Mouse (Mus musculus): Measurements from ENCODE around the gene Ezh1. TPM values are rescaled to one million over a fixed set of nuclear protein-coding genes. Genes with fewer than 3 reads are reported as not detected.

Gene Ezh1
- 6.2 TPM for polyA plus RNA-seq (2014; fragmentation: Illumina TruSeq; extraction: RNeasy Lipid Tissue Mini Kit (QIAGEN cat#74804); ENCODE audit: low read depth, low replicate concordance)

DNA sequence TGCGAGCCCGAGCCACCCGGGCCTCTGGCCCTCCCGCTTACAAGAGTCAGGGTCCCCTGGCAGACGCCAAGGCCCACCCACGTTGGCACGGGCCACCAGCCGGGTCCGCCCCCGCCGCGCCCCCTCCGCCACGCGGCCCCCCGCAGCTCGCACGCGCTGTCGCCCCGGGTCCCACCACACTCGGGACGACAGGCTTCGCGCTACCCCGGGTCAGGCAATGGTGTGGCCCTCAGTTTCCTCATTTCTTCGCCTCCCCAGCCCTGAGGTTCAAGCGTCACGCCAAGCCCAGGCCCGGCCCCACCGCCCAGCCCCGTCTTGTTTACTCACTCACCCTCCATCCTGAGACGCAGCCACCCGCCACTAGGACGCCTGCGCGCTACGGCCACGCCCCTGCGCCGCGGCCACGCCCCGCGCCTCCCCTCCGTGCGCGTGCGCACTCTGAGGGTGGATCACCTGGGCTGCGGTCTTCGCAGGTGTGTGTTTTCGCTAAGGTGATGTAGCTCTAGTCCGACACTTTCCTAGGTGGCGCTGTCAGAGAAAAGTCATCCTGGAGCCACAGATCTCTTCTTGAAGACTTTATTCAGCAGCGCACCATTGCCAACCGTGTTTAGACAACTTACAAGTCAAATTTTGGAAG is at the start of gene Ezh1:
Ezh1 (minus strand) TSS at position 399 of the 637 bp plus-strand sequence.

GRCm38 (mm10) chr11:101259948-101260825 is 33.9 kb upstream of the Ezh1 start, which contains the start of gene Wnk4:
Wnk4 (plus strand) TSS chr11:101260567.

DNA sequence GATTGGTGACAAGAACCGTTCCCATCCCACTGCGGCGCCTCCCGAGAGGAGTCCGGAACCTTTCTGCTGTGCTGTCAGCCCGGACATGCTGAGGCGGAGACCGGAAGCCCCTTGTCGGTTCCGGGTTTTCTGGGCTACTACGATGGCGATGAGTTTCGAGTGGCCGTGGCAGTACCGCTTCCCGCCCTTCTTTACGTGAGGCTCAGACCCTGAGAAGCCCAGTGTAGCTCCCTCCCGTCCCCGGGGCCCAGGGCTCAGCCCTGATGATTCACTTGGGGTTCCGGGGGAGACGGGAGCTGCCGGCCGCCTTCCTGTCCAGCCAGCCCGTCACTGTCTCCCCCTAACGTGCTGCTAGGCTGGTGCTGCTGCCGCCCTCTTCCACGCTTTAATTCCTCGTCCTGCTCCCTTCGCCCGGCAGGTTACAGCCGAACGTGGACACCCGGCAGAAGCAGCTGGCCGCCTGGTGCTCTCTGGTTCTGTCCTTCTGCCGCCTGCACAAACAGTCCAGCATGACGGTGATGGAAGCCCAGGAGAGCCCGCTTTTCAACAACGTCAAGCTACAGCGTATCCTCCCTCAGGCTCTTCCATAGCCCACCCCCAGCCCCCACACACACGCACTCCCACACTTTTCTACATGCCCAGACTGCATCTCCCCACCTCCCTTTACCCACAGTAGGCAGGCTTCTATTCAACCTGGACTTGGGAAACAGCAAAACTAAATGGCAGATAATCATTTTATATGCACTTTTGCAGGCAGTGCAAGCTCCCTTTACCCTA is 27.5 kb upstream of the Ezh1 start, which contains the start of gene Vps25:
Vps25 (plus strand) TSS at position 95 of the 777 bp plus-strand sequence.

DNA sequence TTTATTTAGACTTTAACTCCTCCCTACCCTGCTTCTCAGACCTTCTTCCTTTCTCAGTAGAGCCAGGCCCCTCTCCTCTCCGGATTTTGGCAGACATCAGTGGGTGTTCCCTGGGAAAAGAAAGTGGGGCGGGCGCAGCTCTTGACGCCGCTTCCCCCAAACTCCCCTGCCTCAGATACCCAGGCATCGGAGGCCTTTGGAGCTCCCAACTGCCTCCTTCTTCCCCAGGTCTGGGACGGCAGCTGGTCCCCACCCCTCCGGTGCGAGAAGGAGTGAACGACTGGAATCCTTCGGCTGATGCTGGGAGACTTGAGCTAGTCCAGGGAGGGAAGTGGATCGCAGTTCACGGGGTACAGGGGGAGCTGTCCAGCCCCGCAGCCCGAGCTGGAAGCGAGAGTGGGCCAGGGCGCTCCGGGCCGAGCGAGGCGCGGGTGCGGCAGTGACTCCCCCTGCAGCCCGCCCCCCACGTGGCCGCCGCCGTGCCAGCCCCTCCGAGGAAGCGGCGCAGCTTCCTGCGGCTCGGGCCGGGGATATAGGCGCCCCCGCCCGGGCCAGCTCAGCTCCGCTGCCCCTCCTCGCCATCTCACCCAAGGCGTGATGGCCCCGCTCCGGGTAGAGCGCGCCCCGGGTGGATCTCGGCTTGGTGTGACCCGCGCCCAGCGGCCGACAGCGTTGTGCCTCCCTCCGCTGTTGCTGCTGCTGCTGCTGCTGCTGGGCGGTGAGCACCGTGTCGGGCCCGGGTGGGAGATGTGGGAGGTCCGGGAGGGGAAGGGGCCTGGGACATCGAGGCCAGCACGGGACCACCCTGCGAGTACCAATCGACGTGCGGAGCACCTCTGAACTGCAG is 19.8 kb upstream of the Ezh1 start, which contains the start of gene Ramp2:
Ramp2 (plus strand) TSS at position 174 of the 847 bp plus-strand sequence.

GRCm38 (mm10) chr11:101174851-101175628 is 51.2 kb downstream of the Ezh1 start, which contains the start of gene Ccr10:
Ccr10 (minus strand) TSS chr11:101175443.

DNA sequence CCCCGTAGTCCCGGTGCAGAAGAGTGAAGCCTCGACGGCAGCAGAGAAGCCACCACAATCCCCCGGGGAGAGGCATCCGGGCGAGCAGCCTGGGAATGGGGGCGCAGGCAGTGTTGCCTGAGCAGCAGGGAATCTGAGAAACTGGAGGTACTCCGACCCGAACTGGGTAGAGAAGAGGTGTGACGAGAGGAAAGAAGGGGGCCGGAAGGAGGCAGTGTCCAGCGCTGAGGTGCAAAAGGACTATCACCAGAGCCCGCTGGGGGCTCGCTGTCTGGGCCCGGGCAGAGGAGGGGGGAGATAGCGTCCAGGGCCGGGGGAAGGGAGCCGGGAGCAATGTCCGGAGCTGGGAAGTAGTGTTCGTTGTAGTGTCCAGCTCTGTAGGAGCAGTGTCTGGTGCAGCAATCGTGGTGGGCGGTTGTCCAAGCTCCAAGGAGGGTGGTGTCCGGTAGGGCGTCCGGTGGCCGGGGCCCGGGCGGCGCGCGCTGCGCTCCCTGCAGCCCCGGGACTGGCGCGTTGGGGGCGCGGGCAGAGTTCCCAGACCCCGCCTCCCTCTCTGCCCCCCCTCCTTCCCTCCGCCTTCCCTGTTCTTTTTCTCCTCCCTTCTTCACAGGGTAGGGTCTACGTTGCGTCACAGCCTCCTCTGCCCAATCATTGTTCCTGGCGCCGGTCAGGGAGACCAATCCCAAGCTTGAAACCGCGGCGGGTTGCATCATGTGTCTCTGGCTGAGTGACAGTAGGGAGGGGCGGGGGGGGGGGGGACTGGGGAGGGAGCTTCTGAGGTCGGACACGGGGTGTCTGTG is 55.3 kb downstream of the Ezh1 start, which contains the start of gene Plekhh3:
Plekhh3 (minus strand) TSS at position 541 of the 800 bp plus-strand sequence.

GRCm38 (mm10) chr11:101170354-101170810 is 55.9 kb downstream of the Ezh1 start, which contains the start of gene Cntnap1:
Cntnap1 (plus strand) TSS chr11:101170523.

DNA sequence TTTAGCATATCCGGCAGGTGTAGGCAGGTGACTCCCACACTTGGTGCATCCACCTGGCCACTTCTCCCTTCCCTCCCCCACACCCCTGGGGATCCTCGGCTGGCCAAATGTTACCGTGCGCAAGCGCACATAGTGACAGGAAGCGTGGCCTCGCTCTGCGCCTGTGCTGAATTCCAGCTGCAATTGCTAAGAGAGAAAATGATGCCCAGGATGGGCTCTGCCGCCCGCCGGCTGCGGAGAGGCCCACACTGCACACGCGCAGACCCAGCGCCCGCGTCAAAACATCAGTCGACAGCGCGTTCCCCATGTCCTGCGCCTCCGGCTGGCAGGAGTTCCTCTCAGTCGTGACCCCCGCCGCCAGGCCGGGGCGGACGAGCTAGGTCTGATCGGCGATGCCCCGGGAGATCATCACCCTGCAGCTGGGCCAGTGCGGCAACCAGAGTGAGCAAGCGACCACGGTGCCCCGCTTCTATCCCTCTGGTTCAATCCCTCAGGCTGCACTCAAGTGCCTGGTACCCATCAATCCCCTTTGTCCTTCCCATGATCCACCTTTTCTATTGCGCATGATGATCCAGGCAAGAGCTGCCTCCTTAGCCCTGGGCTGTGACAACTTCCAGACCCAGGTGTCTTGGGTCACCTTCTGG is 70.4 kb downstream of the Ezh1 start, which contains the start of gene Tubg2:
Tubg2 (plus strand) TSS at position 180 of the 644 bp plus-strand sequence.

Other genes starting within 250 kb of the Ezh1 start
- 23.9 TPM for gene Atp6v0a1, start 217.0 kb downstream of the Ezh1 start, polyA plus RNA-seq (2014; fragmentation: Illumina TruSeq; extraction: RNeasy Lipid Tissue Mini Kit (QIAGEN cat#74804); ENCODE audit: low read depth, low replicate concordance)
- gene Naglu, start 156.5 kb downstream of the Ezh1 start, polyA plus RNA-seq (2014; fragmentation: Illumina TruSeq; extraction: RNeasy Lipid Tissue Mini Kit (QIAGEN cat#74804); ENCODE audit: low read depth, low replicate concordance): 1.4 TPM
- not detected for gene Hsd17b1, start 148.1 kb downstream of the Ezh1 start, polyA plus RNA-seq (2014; fragmentation: Illumina TruSeq; extraction: RNeasy Lipid Tissue Mini Kit (QIAGEN cat#74804); ENCODE audit: low read depth, low replicate concordance)
- 11.6 TPM for gene Coasy, start 143.9 kb downstream of the Ezh1 start, polyA plus RNA-seq (2014; fragmentation: Illumina TruSeq; extraction: RNeasy Lipid Tissue Mini Kit (QIAGEN cat#74804); ENCODE audit: low read depth, low replicate concordance)
- gene Mlx, start 139.2 kb downstream of the Ezh1 start, polyA plus RNA-seq (2014; fragmentation: Illumina TruSeq; extraction: RNeasy Lipid Tissue Mini Kit (QIAGEN cat#74804); ENCODE audit: low read depth, low replicate concordance): 40.8 TPM
- not detected for gene Psmc3ip, start 131.0 kb downstream of the Ezh1 start, polyA plus RNA-seq (2014; fragmentation: Illumina TruSeq; extraction: RNeasy Lipid Tissue Mini Kit (QIAGEN cat#74804); ENCODE audit: low read depth, low replicate concordance)
- 43.4 TPM for gene Retreg3, start 106.6 kb downstream of the Ezh1 start, polyA plus RNA-seq (2014; fragmentation: Illumina TruSeq; extraction: RNeasy Lipid Tissue Mini Kit (QIAGEN cat#74804); ENCODE audit: low read depth, low replicate concordance)
- gene Tubg1, start 106.5 kb downstream of the Ezh1 start, polyA plus RNA-seq (2014; fragmentation: Illumina TruSeq; extraction: RNeasy Lipid Tissue Mini Kit (QIAGEN cat#74804); ENCODE audit: low read depth, low replicate concordance): 1.6 TPM
- gene Tubg2, start 70.6 kb downstream of the Ezh1 start, polyA plus RNA-seq (2014; fragmentation: Illumina TruSeq; extraction: RNeasy Lipid Tissue Mini Kit (QIAGEN cat#74804); ENCODE audit: low read depth, low replicate concordance): not detected
- 0.08 TPM for gene Cntnap1, start 55.9 kb downstream of the Ezh1 start, polyA plus RNA-seq (2014; fragmentation: Illumina TruSeq; extraction: RNeasy Lipid Tissue Mini Kit (QIAGEN cat#74804); ENCODE audit: low read depth, low replicate concordance)
- not detected for gene Plekhh3, start 55.1 kb downstream of the Ezh1 start, polyA plus RNA-seq (2014; fragmentation: Illumina TruSeq; extraction: RNeasy Lipid Tissue Mini Kit (QIAGEN cat#74804); ENCODE audit: low read depth, low replicate concordance)
- not detected for gene Ccr10, start 51.0 kb downstream of the Ezh1 start, polyA plus RNA-seq (2014; fragmentation: Illumina TruSeq; extraction: RNeasy Lipid Tissue Mini Kit (QIAGEN cat#74804); ENCODE audit: low read depth, low replicate concordance)
- gene Ramp2, start 19.6 kb upstream of the Ezh1 start, polyA plus RNA-seq (2014; fragmentation: Illumina TruSeq; extraction: RNeasy Lipid Tissue Mini Kit (QIAGEN cat#74804); ENCODE audit: low read depth, low replicate concordance): 4.4 TPM
- 82.1 TPM for gene Vps25, start 27.2 kb upstream of the Ezh1 start, polyA plus RNA-seq (2014; fragmentation: Illumina TruSeq; extraction: RNeasy Lipid Tissue Mini Kit (QIAGEN cat#74804); ENCODE audit: low read depth, low replicate concordance)
- not detected for gene Wnk4, start 34.1 kb upstream of the Ezh1 start, polyA plus RNA-seq (2014; fragmentation: Illumina TruSeq; extraction: RNeasy Lipid Tissue Mini Kit (QIAGEN cat#74804); ENCODE audit: low read depth, low replicate concordance)
- gene Cntd1, start 52.5 kb upstream of the Ezh1 start, polyA plus RNA-seq (2014; fragmentation: Illumina TruSeq; extraction: RNeasy Lipid Tissue Mini Kit (QIAGEN cat#74804); ENCODE audit: low read depth, low replicate concordance): not detected
- 11.5 TPM for gene Coa3, start 52.7 kb upstream of the Ezh1 start, polyA plus RNA-seq (2014; fragmentation: Illumina TruSeq; extraction: RNeasy Lipid Tissue Mini Kit (QIAGEN cat#74804); ENCODE audit: low read depth, low replicate concordance)
- 49.8 TPM for gene Becn1, start 75.8 kb upstream of the Ezh1 start, polyA plus RNA-seq (2014; fragmentation: Illumina TruSeq; extraction: RNeasy Lipid Tissue Mini Kit (QIAGEN cat#74804); ENCODE audit: low read depth, low replicate concordance)
- 96.3 TPM for gene Psme3, start 89.8 kb upstream of the Ezh1 start, polyA plus RNA-seq (2014; fragmentation: Illumina TruSeq; extraction: RNeasy Lipid Tissue Mini Kit (QIAGEN cat#74804); ENCODE audit: low read depth, low replicate concordance)
- not detected for gene Aoc2, start 98.6 kb upstream of the Ezh1 start, polyA plus RNA-seq (2014; fragmentation: Illumina TruSeq; extraction: RNeasy Lipid Tissue Mini Kit (QIAGEN cat#74804); ENCODE audit: low read depth, low replicate concordance)
- gene Aoc3, start 104.1 kb upstream of the Ezh1 start, polyA plus RNA-seq (2014; fragmentation: Illumina TruSeq; extraction: RNeasy Lipid Tissue Mini Kit (QIAGEN cat#74804); ENCODE audit: low read depth, low replicate concordance): 0.16 TPM
- 315 TPM for gene G6pc, start 141.1 kb upstream of the Ezh1 start, polyA plus RNA-seq (2014; fragmentation: Illumina TruSeq; extraction: RNeasy Lipid Tissue Mini Kit (QIAGEN cat#74804); ENCODE audit: low read depth, low replicate concordance)
- gene Aarsd1, start 191.2 kb upstream of the Ezh1 start, polyA plus RNA-seq (2014; fragmentation: Illumina TruSeq; extraction: RNeasy Lipid Tissue Mini Kit (QIAGEN cat#74804); ENCODE audit: low read depth, low replicate concordance): 5.7 TPM
- gene Gm27029, start 198.3 kb upstream of the Ezh1 start, polyA plus RNA-seq (2014; fragmentation: Illumina TruSeq; extraction: RNeasy Lipid Tissue Mini Kit (QIAGEN cat#74804); ENCODE audit: low read depth, low replicate concordance): 0.95 TPM
- gene Rundc1, start 198.6 kb upstream of the Ezh1 start, polyA plus RNA-seq (2014; fragmentation: Illumina TruSeq; extraction: RNeasy Lipid Tissue Mini Kit (QIAGEN cat#74804); ENCODE audit: low read depth, low replicate concordance): 1.6 TPM
- gene Ptges3l, start 198.9 kb upstream of the Ezh1 start, polyA plus RNA-seq (2014; fragmentation: Illumina TruSeq; extraction: RNeasy Lipid Tissue Mini Kit (QIAGEN cat#74804); ENCODE audit: low read depth, low replicate concordance): not detected
- gene Rpl27, start 215.8 kb upstream of the Ezh1 start, polyA plus RNA-seq (2014; fragmentation: Illumina TruSeq; extraction: RNeasy Lipid Tissue Mini Kit (QIAGEN cat#74804); ENCODE audit: low read depth, low replicate concordance): 30.0 TPM
- 3.8 TPM for gene Ifi35, start 221.9 kb upstream of the Ezh1 start, polyA plus RNA-seq (2014; fragmentation: Illumina TruSeq; extraction: RNeasy Lipid Tissue Mini Kit (QIAGEN cat#74804); ENCODE audit: low read depth, low replicate concordance)
- 10.8 TPM for gene Rnd2, start 238.5 kb upstream of the Ezh1 start, polyA plus RNA-seq (2014; fragmentation: Illumina TruSeq; extraction: RNeasy Lipid Tissue Mini Kit (QIAGEN cat#74804); ENCODE audit: low read depth, low replicate concordance)
- gene Vat1, start 239.8 kb upstream of the Ezh1 start, polyA plus RNA-seq (2014; fragmentation: Illumina TruSeq; extraction: RNeasy Lipid Tissue Mini Kit (QIAGEN cat#74804); ENCODE audit: low read depth, low replicate concordance): 1.9 TPM